Mouse (Mus musculus) thymus, adult 2 months (tissue): Measurements from ENCODE around the gene Bpifa3.

Source experiments
- CTCF ChIP-seq: fragments of 200-500 bp; IDR thresholded peaks from 2 replicates; pipeline ENCODE4 v1.5.1; 2012; ENCODE audit warnings: mild to moderate bottlenecking, control low read depth, low read length, moderate library complexity, borderline replicate concordance; ENCODE audit not compliant: control insufficient read depth, poor library complexity, insufficient read depth; ENCODE audit errors: extremely low read depth
- POLR2A ChIP-seq: fragments of 200-500 bp; IDR thresholded peaks from 2 replicates; pipeline ENCODE4 v1.6.1; 2012; ENCODE audit warnings: mild to moderate bottlenecking, low read length, control low read depth, moderate library complexity; ENCODE audit not compliant: control insufficient read depth, poor library complexity, insufficient read depth; ENCODE audit errors: extremely low read depth

DNA sequence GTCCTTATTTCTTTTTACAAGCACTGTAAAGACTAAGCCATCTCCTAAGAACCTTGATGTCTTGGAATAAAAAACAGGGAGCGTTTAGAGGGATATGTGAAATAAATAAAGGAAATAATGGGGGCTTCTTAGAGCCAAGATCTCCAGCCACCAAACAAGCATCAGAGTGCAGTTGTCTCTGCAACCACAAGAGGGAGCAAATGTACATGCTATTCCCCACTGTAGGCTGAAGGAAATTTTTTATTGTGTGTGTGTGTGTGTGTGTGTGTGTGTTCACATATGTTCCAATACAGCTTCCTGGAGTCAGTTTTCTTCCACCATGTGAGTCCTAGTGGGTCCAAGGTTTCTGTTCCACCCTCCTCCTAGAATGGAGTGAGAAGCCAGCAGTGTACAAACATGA, 43.2 kb downstream of the Bpifa3 start:
- TF ChIP-seq CTCF (no peak), POLR2A (no peak)
